Mouse (Mus musculus) kidney, adult 9 months (tissue): Measurements from ENCODE around the gene Vmn1r170.
"Not testable (repeated sequence)": the region's sequence is repeated elsewhere in the genome, so short reads cannot be mapped to it uniquely, and the experiment has no call there.

Experiments used
- DNase-seq: peaks from one replicate; pipeline ENCODE4 v3.0.0; 2022

The Vmn1r170 gene

DNA sequence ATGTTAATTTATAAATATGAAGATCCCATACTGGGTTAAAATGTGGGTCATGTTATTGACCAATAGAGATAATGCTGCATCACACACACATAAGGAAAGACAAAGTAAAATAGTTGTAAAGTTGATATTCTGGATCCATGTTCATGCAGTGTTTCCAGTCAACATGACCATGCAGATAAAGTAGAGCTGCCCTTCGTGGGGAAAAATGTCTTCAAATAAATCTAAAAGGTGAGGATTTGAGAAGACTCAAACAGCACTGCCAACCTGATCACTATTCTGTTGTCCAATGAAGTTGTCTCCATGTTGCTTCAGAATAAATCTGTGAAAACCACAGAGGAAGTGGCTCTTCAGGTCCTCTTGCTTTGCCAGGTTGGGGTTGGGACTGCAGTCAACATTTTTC is at the start of gene Vmn1r170:
Gene Vmn1r170, plus strand, starts transcription at position 301 of the 400 bp plus-strand sequence.
- not testable (repeated sequence) for DNase-seq

DNA sequence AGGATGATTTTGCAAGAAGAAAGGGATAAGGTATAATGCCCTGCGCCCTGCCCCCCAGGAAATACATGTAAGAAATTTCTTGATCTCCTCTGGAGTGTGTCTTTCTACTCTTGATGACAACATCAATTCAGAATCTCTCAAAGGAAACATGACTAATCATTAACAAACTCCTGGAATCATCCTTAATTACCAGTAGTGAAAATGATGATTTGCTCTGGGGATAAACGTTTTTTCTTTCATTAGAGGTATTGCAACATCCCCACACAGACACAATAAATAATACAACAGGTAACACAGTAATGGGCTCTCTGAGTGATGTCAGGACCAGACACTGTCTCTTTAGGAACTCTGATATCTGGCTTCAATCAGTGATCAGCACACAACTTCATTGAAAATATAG is 30.7 kb upstream of the Vmn1r170 start, which contains the start of gene Vmn1r169:
Gene Vmn1r169, plus strand, starts transcription at position 301 of the 400 bp plus-strand sequence.
- DNase-seq = not testable (repeated sequence)

DNA sequence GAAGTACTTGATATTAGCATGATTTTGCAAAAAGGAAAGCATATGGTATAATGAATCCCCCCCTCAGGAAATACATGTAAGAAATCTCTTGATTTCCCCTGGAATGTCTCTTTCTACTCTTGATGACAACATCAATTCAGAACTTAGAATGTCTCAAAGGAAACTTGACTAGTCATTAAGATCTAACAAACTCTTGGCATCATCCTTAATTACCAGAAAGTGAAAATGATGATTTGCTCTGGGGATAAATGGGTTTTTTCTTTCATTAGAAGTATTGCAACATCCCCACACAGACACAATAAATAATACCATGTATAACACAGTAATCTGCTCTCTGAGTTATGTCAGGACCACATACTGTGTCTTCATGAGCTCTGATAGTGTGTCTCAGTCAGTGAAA is 24.4 kb downstream of the Vmn1r170 start, which contains the start of gene Vmn1r171:
Gene Vmn1r171, plus strand, starts transcription at position 301 of the 400 bp plus-strand sequence.
- DNase-seq = no peak
